Mouse (Mus musculus) MEL (cell line): ENCODE measurements around the gene Hist2h4. TPM values are rescaled to one million over a fixed set of nuclear protein-coding genes. Genes with fewer than 3 reads are reported as not detected.

ENCODE experiments used
- DNase-seq: peaks from one replicate; pipeline ENCODE4 v3.0.0; 2011; ENCODE audit warnings: low read depth, low spot score
- H3K27ac ChIP-seq: 2 replicates; pipeline ENCODE4 v1.5.1; 2012; ENCODE audit warnings: low read depth, mild to moderate bottlenecking, control low read depth, low read length, moderate library complexity; ENCODE audit not compliant: control insufficient read depth
- H3K27me3 ChIP-seq, 2 experiments: fragments of 150-350 bp in 1 of 2; sonication (generic) in 1 of 2; 2 replicates each; pipeline ENCODE4 v1.6.1; 2012; ENCODE audit warnings: low read length in 2 of 2, mild to moderate bottlenecking in 2 of 2, improper control_type of control experiment in 1 of 2, moderate library complexity in 1 of 2; ENCODE audit not compliant: insufficient read depth in 2 of 2, control insufficient read depth in 1 of 2
- H3K36me3 ChIP-seq, 2 experiments: 2 replicates each; pipeline ENCODE4 v1.6.1; 2012 to 2014; ENCODE audit warnings: low read length in 2 of 2, improper control_type of control experiment in 1 of 2, inconsistent platforms in 1 of 2, mild to moderate bottlenecking in 1 of 2; ENCODE audit not compliant: insufficient read depth in 2 of 2, control insufficient read depth in 1 of 2
- H3K4me1 ChIP-seq, 2 experiments: fragments of 150-350 bp in 1 of 2; sonication (generic) in 1 of 2; 2 replicates each; pipeline ENCODE4 v1.6.1; 2012; ENCODE audit warnings: low read length in 2 of 2, improper control_type of control experiment in 1 of 2, mild to moderate bottlenecking in 1 of 2; ENCODE audit not compliant: insufficient read depth in 2 of 2, control insufficient read depth in 1 of 2
- H3K4me3 ChIP-seq, 2 experiments: fragments of 150-350 bp in 1 of 2; sonication (generic) in 1 of 2; 2 replicates each; pipeline ENCODE4 v1.5.1; 2012; ENCODE audit warnings: low read depth in 2 of 2, low read length in 2 of 2, mild to moderate bottlenecking in 2 of 2, moderate library complexity in 2 of 2, control low read depth in 1 of 2, improper control_type of control experiment in 1 of 2; ENCODE audit not compliant: control insufficient read depth in 1 of 2, insufficient read depth in 1 of 2
- H3K79me2 ChIP-seq: 2 replicates; pipeline ENCODE4 v1.6.1; 2012; ENCODE audit warnings: mild to moderate bottlenecking, low read length, moderate library complexity; ENCODE audit not compliant: control insufficient read depth, poor library complexity, insufficient read depth
- H3K9ac ChIP-seq: 2 replicates; pipeline ENCODE4 v1.6.1; 2012; ENCODE audit warnings: low read depth, mild to moderate bottlenecking, control low read depth, low read length, moderate library complexity; ENCODE audit not compliant: control insufficient read depth, poor library complexity, severe bottlenecking
- H3K9me3 ChIP-seq: fragments of 150-350 bp; sonication (generic); replicated peaks from 2 replicates; pipeline ENCODE4 v1.6.1; 2012; ENCODE audit warnings: mild to moderate bottlenecking, low read length, improper control_type of control experiment, moderate library complexity; ENCODE audit not compliant: insufficient read depth
- CTCF ChIP-seq, 3 experiments: IDR thresholded peaks in 2 of 3; conservative IDR thresholded peaks in 1 of 3; 2 replicates each; pipeline ENCODE4 v1.5.1; 2011 to 2012; ENCODE audit warnings: low read length in 3 of 3, low read depth in 2 of 3, mild to moderate bottlenecking in 2 of 3, improper control_type of control experiment in 1 of 3, inconsistent platforms in 1 of 3, mixed read lengths in 1 of 3, moderate library complexity in 1 of 3; ENCODE audit not compliant: control insufficient read depth in 1 of 3, insufficient read depth in 1 of 3, poor library complexity in 1 of 3, severe bottlenecking in 1 of 3
- ELF1 ChIP-seq: IDR thresholded peaks from 2 replicates; pipeline ENCODE4 v1.6.1; 2014; ENCODE audit warnings: low read depth, mild to moderate bottlenecking, inconsistent platforms, low read length, improper control_type of control experiment, moderate library complexity
- GABPA ChIP-seq: IDR thresholded peaks from 2 replicates; pipeline ENCODE4 v1.6.1; 2012; ENCODE audit warnings: low read depth, mild to moderate bottlenecking, inconsistent platforms, low read length, improper control_type of control experiment, moderate library complexity
- GATA1 ChIP-seq: IDR thresholded peaks from 2 replicates; pipeline ENCODE4 v1.6.1; 2011; ENCODE audit warnings: low read depth, low read length, improper control_type of control experiment
- JUND ChIP-seq: IDR thresholded peaks from 2 replicates; pipeline ENCODE4 v1.6.1; 2011; ENCODE audit warnings: low read depth, mild to moderate bottlenecking, improper control_type of control experiment, low read length
- KAT2A ChIP-seq: conservative IDR thresholded peaks from 2 replicates; pipeline ENCODE4 v1.6.1; 2012; ENCODE audit warnings: low read depth, low read length, improper control_type of control experiment, inconsistent platforms
- MAFK ChIP-seq: IDR thresholded peaks from 2 replicates; pipeline ENCODE4 v1.6.1; 2011; ENCODE audit warnings: low read depth, mild to moderate bottlenecking, low read length, improper control_type of control experiment, borderline replicate concordance
- MAX ChIP-seq: IDR thresholded peaks from 2 replicates; pipeline ENCODE4 v1.6.1; 2011; ENCODE audit warnings: low read length, improper control_type of control experiment
- MEF2A ChIP-seq: IDR thresholded peaks from 2 replicates; pipeline ENCODE4 v1.6.1; 2014; ENCODE audit warnings: low read depth, mild to moderate bottlenecking, inconsistent platforms, low read length, improper control_type of control experiment; ENCODE audit not compliant: poor library complexity, insufficient replicate concordance, severe bottlenecking; ENCODE audit errors: extremely low read depth
- MXI1 ChIP-seq: IDR thresholded peaks from 2 replicates; pipeline ENCODE4 v1.6.1; 2011; ENCODE audit warnings: mild to moderate bottlenecking, low read depth, low read length, improper control_type of control experiment
- MYC ChIP-seq: IDR thresholded peaks from 2 replicates; pipeline ENCODE4 v1.6.1; 2011; ENCODE audit warnings: low read depth, mild to moderate bottlenecking, low read length, improper control_type of control experiment, moderate library complexity
- POLR2AphosphoS2 ChIP-seq: IDR thresholded peaks from 2 replicates; pipeline ENCODE4 v1.6.1; 2011; ENCODE audit warnings: low read length, improper control_type of control experiment
- POLR2AphosphoS5 ChIP-seq: IDR thresholded peaks from 2 replicates; pipeline ENCODE4 v1.6.1; 2012; ENCODE audit warnings: low read depth, borderline replicate concordance, mild to moderate bottlenecking, inconsistent platforms, low read length, moderate library complexity, mixed read lengths
- RAD21 ChIP-seq: IDR thresholded peaks from 2 replicates; pipeline ENCODE4 v1.6.1; 2011; ENCODE audit warnings: mild to moderate bottlenecking, low read depth, low read length, improper control_type of control experiment
- RCOR1 ChIP-seq: IDR thresholded peaks from 2 replicates; pipeline ENCODE4 v1.6.1; 2012; ENCODE audit warnings: low read depth, mild to moderate bottlenecking, inconsistent platforms, low read length, improper control_type of control experiment
- SMC3 ChIP-seq: IDR thresholded peaks from 2 replicates; pipeline ENCODE4 v1.6.1; 2011; ENCODE audit warnings: low read depth, low read length, improper control_type of control experiment
- TAL1 ChIP-seq: IDR thresholded peaks from 2 replicates; pipeline ENCODE4 v1.6.1; 2012; ENCODE audit warnings: mild to moderate bottlenecking, inconsistent platforms, low read length, moderate library complexity, mixed read lengths
- TBP ChIP-seq: IDR thresholded peaks from 2 replicates; pipeline ENCODE4 v1.8.0; 2011; ENCODE audit warnings: low read depth, low read length, improper control_type of control experiment
- USF1 ChIP-seq: IDR thresholded peaks from 2 replicates; pipeline ENCODE4 v1.6.1; 2014; ENCODE audit warnings: low read depth, mild to moderate bottlenecking, inconsistent platforms, low read length, improper control_type of control experiment, moderate library complexity
- ZC3H11A ChIP-seq: IDR thresholded peaks from 2 replicates; pipeline ENCODE4 v1.6.1; 2012; ENCODE audit warnings: low read depth, mild to moderate bottlenecking, inconsistent platforms, low read length, improper control_type of control experiment
- ZNF384 ChIP-seq: IDR thresholded peaks from 2 replicates; pipeline ENCODE4 v1.6.1; 2012; ENCODE audit warnings: low read depth, mild to moderate bottlenecking, inconsistent platforms, low read length, improper control_type of control experiment
- polyA plus RNA-seq, 2 experiments: library from polyadenylated mRNA; stranded (reverse) in 1 of 2; unstranded in 1 of 2; fragments of >175 nt in 1 of 2; fragments of >200 nt in 1 of 2; gene quantifications; 2 replicates each; pipeline versions ENCODE4 v1.2.1 to v1.2.4; 2012; ENCODE audit warnings: low replicate concordance in 2 of 2, low read depth in 1 of 2; ENCODE audit not compliant: insufficient read length in 2 of 2, insufficient read depth in 1 of 2, missing spikeins in 1 of 2
- total RNA-seq: library from RNA; depleted of rRNA; stranded (reverse); fragments of 300-350 nt; gene quantifications from 2 replicates; pipeline ENCODE4 v1.2.3, GENCODE M21; 2012

Hist2h4 gene
- total and polyA plus RNA-seq, 3 experiments = 1.5 to 195 TPM; not detected in 1

GRCm38 (mm10) chr3:96261623-96262022, 1.5 kb downstream of the Hist2h4 start:
- TF ChIP-seq ZNF384 (no peak), MEF2A (no peak), SMC3 (no peak), MAFK (no peak), TAL1 (no peak), KAT2A (no peak), RAD21 (no peak), MYC (no peak)
- Histone ChIP-seq H3K4me3 (peak overlapping the region in 1 of 2 experiments; percentile 37; a peak in 2 of 4 replicates), H3K4me1 (peaks cover 5 to 47% of the 10 kb centered on the region in 2 experiments), H3K79me2 (peaks cover 7% of the 10 kb centered on the region; the same call in 1 of the 2 replicates), H3K27me3 (no peaks in the 10 kb centered on the region), H3K27ac (peak overlapping the region; percentile 99), H3K36me3 (peaks cover 0 to 45% of the 10 kb centered on the region in 2 experiments; a peak in 2 of 4 replicates), H3K9me3 (no peaks in the 10 kb centered on the region), H3K9ac (peak overlapping the region; percentile 68)
- DNase-seq = no peak

GRCm38 (mm10) chr3:96260220-96260619, 2.9 kb downstream of the Hist2h4 start:
- Histone ChIP-seq H3K4me3 (no peak overlapping the region), H3K27ac (peak overlapping the region; percentile 31; the same call in 1 of the 2 replicates), H3K9me3 (no peaks in the 10 kb centered on the region), H3K36me3 (peaks cover 0 to 46% of the 10 kb centered on the region in 2 experiments; a peak in 2 of 4 replicates), H3K4me1 (peaks cover 19 to 53% of the 10 kb centered on the region in 2 experiments)
- DNase-seq = peak; percentile 76
- TF ChIP-seq USF1 = no peak
- TF ChIP-seq MEF2A = no peak
- no peak for TF ChIP-seq GABPA
- no peak for TF ChIP-seq GATA1
- TF ChIP-seq JUND = no peak
- TF ChIP-seq POLR2AphosphoS5 = no peak
- TF ChIP-seq ZC3H11A = no peak
- no peak for TF ChIP-seq TBP
- TF ChIP-seq ELF1 = no peak
- TF ChIP-seq CTCF (IDR thresholded peaks at IDR 0.05 in 2 of 3, conservative IDR thresholded peaks at IDR 0.05 in 1 of 3; ENCODE audit: control insufficient read depth in 1 of 3, insufficient read depth in 1 of 3, low read depth in 2 of 3, low read length in 3 of 3, poor library complexity in 1 of 3, severe bottlenecking in 1 of 3) = no peak
- TF ChIP-seq POLR2AphosphoS2 = no peak
- TF ChIP-seq MXI1 = no peak
- no peak for TF ChIP-seq ZNF384
- no peak for TF ChIP-seq MAX
- no peak for TF ChIP-seq RCOR1
- TF ChIP-seq RAD21 = no peak
- TF ChIP-seq, all 39 proteins: peak for 0
- Histone ChIP-seq H3K9ac (no peak overlapping the region), H3K27me3 (no peaks in the 10 kb centered on the region), H3K79me2 (peaks cover 7% of the 10 kb centered on the region; the same call in 1 of the 2 replicates)
